In the genomic region with DNA sequence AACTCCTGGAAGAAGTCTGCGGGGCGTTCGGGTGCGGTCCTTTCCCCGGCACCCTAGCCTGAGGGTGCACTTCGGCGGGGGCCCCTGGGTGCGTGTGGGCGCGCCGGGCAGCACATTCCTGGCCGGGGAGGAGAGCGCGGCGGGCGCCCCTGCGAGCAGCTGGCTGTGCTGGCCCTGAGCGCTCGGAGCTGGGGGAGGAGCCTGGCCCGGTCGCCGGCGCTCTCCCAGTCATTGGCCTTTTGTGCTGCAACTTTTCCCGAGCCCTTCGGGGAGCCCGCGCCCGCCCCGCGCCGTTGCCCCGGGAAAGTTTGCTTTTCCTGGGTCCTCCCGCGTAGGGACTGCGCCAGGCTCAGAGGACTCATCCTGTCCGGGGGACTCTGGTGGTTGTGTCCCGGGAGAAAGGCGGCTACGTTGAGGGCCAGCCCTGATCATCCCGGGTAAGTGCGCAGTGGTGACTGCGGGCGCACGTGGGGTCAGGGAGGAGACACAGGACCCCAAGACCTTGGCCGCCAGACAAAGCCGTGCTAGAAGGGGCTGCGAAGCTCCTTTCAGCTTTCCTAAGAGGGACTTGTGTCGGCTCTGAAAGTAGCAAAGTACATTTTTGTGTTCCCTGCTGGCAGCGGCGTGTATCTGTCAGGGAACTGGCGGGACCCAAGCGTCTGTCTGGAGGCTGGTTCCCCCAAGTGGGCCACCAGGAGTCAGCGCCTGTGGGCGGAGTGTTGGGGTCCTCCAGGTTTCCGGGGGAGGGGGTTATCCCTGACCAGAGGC, we compare ENCODE assay signal across 8 mouse cellular contexts.
DNase-seq lines count a peak whose midpoint lies in the region; ATAC-seq and TF ChIP-seq lines count a peak whose summit lies in the region.

No protein-coding gene starts in this region.

- peak overlapping the region; percentile 79 for H3K9ac ChIP-seq in embryonic facial prominence, embryonic 15.5 days
- peak overlapping the region; percentile 98 for H3K9ac ChIP-seq in heart, embryonic 16.5 days (ENCODE audit: low read length)

- H3K79me2 ChIP-seq in C2C12 (ENCODE audit: control insufficient read depth, insufficient read depth), result peaks cover 50% of the 10 kb centered on the region

- H3K27me3 ChIP-seq in C2C12 (ENCODE audit: control insufficient read depth, insufficient read depth, insufficient read length), result no peaks in the 10 kb centered on the region
- no peaks in the 10 kb centered on the region for H3K27me3 ChIP-seq in embryonic facial prominence, embryonic 15.5 days
- H3K27me3 ChIP-seq in heart, embryonic 16.5 days (ENCODE audit: control insufficient read depth, insufficient read depth, low read length), result no peaks in the 10 kb centered on the region
- H3K27me3 ChIP-seq in megakaryocyte, embryonic 14.5 days (replicated peaks), result peaks cover 20% of the 10 kb centered on the region

- DNase-seq in T-cell, adult 2 months (ENCODE audit: low spot score), result peak; percentile 59
- DNase-seq in kidney, postnatal 14 days, result peak; percentile 89
- DNase-seq in spleen, adult 18-20 months, result peak; percentile 16 to 52
- DNase-seq in left cerebral cortex, adult 8-10 months (ENCODE audit: low spot score in 2 of 2), result no peak

- TF ChIP-seq CTCF in C2C12 (IDR thresholded peaks at IDR 0.05; ENCODE audit: control insufficient read depth, insufficient read depth, insufficient read length), result no peak

- ATAC-seq in embryonic facial prominence, embryonic 15.5 days (ENCODE audit: insufficient number of reproducible peaks, low FRiP score, low TSS enrichment, low read depth), result peak; percentile 88
- peak; percentile 82 for ATAC-seq in heart, embryonic 16.5 days (replicated peaks; ENCODE audit: extremely low read depth, insufficient read depth, low FRiP score)

- H3K79me3 ChIP-seq in C2C12 (ENCODE audit: low read depth), result peaks cover 43% of the 10 kb centered on the region

- WGBS in embryonic facial prominence, embryonic 15.5 days, result under 1% methylated on average over 53 of the region's 55 CpGs
- under 1% methylated on average over 54 of the region's 55 CpGs for WGBS in heart, embryonic 16.5 days

- H3K27ac ChIP-seq in embryonic facial prominence, embryonic 15.5 days (replicated peaks), result peak overlapping the region; percentile 96
- H3K27ac ChIP-seq in heart, embryonic 16.5 days (ENCODE audit: low read length), result peak overlapping the region; percentile 100

- H3ac ChIP-seq in C2C12 (ENCODE audit: control insufficient read depth, insufficient read length, low read depth), result peak overlapping the region; percentile 69

- H3K4me2 ChIP-seq in embryonic facial prominence, embryonic 15.5 days (replicated peaks), result peak overlapping the region; percentile 93
- H3K4me2 ChIP-seq in heart, embryonic 16.5 days (ENCODE audit: low read depth, low read length), result peak overlapping the region; percentile 86

- no peaks in the 10 kb centered on the region for H3K9me3 ChIP-seq in embryonic facial prominence, embryonic 15.5 days (replicated peaks)
- H3K9me3 ChIP-seq in heart, embryonic 16.5 days (replicated peaks; ENCODE audit: control insufficient read depth, low read length), result no peaks in the 10 kb centered on the region
- no peaks in the 10 kb centered on the region for H3K9me3 ChIP-seq in megakaryocyte, embryonic 14.5 days

- H3K36me3 ChIP-seq in C2C12 (ENCODE audit: control insufficient read depth, insufficient read depth), result no peaks in the 10 kb centered on the region
- H3K36me3 ChIP-seq in embryonic facial prominence, embryonic 15.5 days, result no peaks in the 10 kb centered on the region
- H3K36me3 ChIP-seq in heart, embryonic 16.5 days (ENCODE audit: control insufficient read depth, insufficient read depth), result no peaks in the 10 kb centered on the region
- H3K36me3 ChIP-seq in megakaryocyte, embryonic 14.5 days (replicated peaks; ENCODE audit: low read length), result no peaks in the 10 kb centered on the region

- peak overlapping the region; percentile 59 for H3K4me3 ChIP-seq in C2C12 (ENCODE audit: insufficient read depth, poor library complexity, severe bottlenecking)
- H3K4me3 ChIP-seq in embryonic facial prominence, embryonic 15.5 days (replicated peaks), result peak overlapping the region; percentile 69
- peak overlapping the region; percentile 80 for H3K4me3 ChIP-seq in heart, embryonic 16.5 days (ENCODE audit: low read length)
- peak overlapping the region; percentile 95 for H3K4me3 ChIP-seq in megakaryocyte, embryonic 14.5 days (replicated peaks)

- H3K4me1 ChIP-seq in embryonic facial prominence, embryonic 15.5 days, result peaks cover 37% of the 10 kb centered on the region
- H3K4me1 ChIP-seq in heart, embryonic 16.5 days (ENCODE audit: control insufficient read depth, insufficient read depth, low read length), result peaks cover 38% of the 10 kb centered on the region
- peaks cover 52% of the 10 kb centered on the region for H3K4me1 ChIP-seq in megakaryocyte, embryonic 14.5 days

TF ChIP-seq in C2C12, 6 proteins besides CTCF, POLR2A, EP300 and RAD21:
- TF ChIP-seq USF1 (IDR thresholded peaks at IDR 0.05; ENCODE audit: low read depth), result no peak
- no peak for TF ChIP-seq MYOG (IDR thresholded peaks at IDR 0.05; ENCODE audit: control insufficient read depth, extremely low read depth, insufficient read length)
- no peak for TF ChIP-seq MAX (IDR thresholded peaks at IDR 0.05)
- TF ChIP-seq MYOD1 (IDR thresholded peaks at IDR 0.05; ENCODE audit: control insufficient read depth, insufficient read length, low read depth), result no peak
- no peak for TF ChIP-seq FOSL1 (IDR thresholded peaks at IDR 0.05; ENCODE audit: insufficient read depth, low read length, poor library complexity, severe bottlenecking)
- no peak for TF ChIP-seq CEBPB (IDR thresholded peaks at IDR 0.05; ENCODE audit: low read depth)

Comparison
In these comparisons a context has a peak if more than half of its experiments do, and no peak if none do; other contexts are left out.
1. DNase-seq: peak in T-cell, adult 2 months (single experiment), kidney, postnatal 14 days (single experiment) and spleen, adult 18-20 months (2 of 2); none in left cerebral cortex, adult 8-10 months (0 of 2).
2. Peak in every context shown above with its lines, with median percentiles within 50 percentile points of each other: H3K4me3 ChIP-seq.